Mouse (Mus musculus) forebrain, embryonic 12.5 days (tissue): ENCODE results near the gene Pramel6. TPM values are rescaled to one million over a fixed set of nuclear protein-coding genes. Genes with fewer than 3 reads are reported as not detected.
A peak's percentile ranks its signal among the peaks of the same experiment; 100 is the strongest.
"Not testable (repeated sequence)": the region's sequence is repeated elsewhere in the genome, so short reads cannot be mapped to it uniquely, and the experiment has no call there.

ENCODE experiments used
- ATAC-seq: fragments of 200-750 bp; cut with Nextera tagmentation; 2 replicates; pipeline ENCODE4 v1.8.0; 2017; ENCODE audit warnings: moderate TSS enrichment; ENCODE audit not compliant: low FRiP score
- H3K27ac ChIP-seq: fragments of 300-500 bp; sonication (generic); 2 replicates; pipeline ENCODE4 v1.5.1; 2016; ENCODE audit warnings: mild to moderate bottlenecking
- H3K27me3 ChIP-seq: fragments of 300-500 bp; sonication (generic); 2 replicates; pipeline ENCODE4 v1.6.1; 2016; ENCODE audit warnings: mild to moderate bottlenecking
- H3K36me3 ChIP-seq: fragments of 300-500 bp; sonication (generic); replicated peaks from 2 replicates; pipeline ENCODE4 v1.6.1; 2016; ENCODE audit warnings: mild to moderate bottlenecking
- H3K4me1 ChIP-seq: fragments of 300-500 bp; sonication (generic); 2 replicates; pipeline ENCODE4 v1.6.1; 2016
- H3K4me2 ChIP-seq: fragments of 300-500 bp; sonication (generic); 2 replicates; pipeline ENCODE4 v1.6.1; 2016; ENCODE audit warnings: mild to moderate bottlenecking, moderate library complexity
- H3K4me3 ChIP-seq: fragments of 300-500 bp; sonication (generic); replicated peaks from 2 replicates; pipeline ENCODE4 v1.5.1; 2016; ENCODE audit warnings: mild to moderate bottlenecking
- H3K9ac ChIP-seq: fragments of 300-500 bp; sonication (generic); 2 replicates; pipeline ENCODE4 v1.6.1; 2016; ENCODE audit warnings: mild to moderate bottlenecking
- H3K9me3 ChIP-seq: fragments of 300-500 bp; sonication (generic); 2 replicates; pipeline ENCODE4 v1.6.1; 2016
- WGBS: fragments of 180-500 bp; shearing (Covaris S2); methylation state at CpG from one replicate; pipeline ENCODE4 v1.1.7; 2016; 5-methylcytosine and 5-hydroxymethylcytosine counted together
- polyA plus RNA-seq: library from polyadenylated mRNA; unstranded; fragments of >200 nt; fragmentation: Nextera tagmentation; extraction: Ambion mirVana; gene quantifications from 2 replicates; pipeline ENCODE4 v1.2.1, GENCODE M21; 2016

Gene Pramel6
- not detected in 2 replicates for polyA plus RNA-seq

DNA sequence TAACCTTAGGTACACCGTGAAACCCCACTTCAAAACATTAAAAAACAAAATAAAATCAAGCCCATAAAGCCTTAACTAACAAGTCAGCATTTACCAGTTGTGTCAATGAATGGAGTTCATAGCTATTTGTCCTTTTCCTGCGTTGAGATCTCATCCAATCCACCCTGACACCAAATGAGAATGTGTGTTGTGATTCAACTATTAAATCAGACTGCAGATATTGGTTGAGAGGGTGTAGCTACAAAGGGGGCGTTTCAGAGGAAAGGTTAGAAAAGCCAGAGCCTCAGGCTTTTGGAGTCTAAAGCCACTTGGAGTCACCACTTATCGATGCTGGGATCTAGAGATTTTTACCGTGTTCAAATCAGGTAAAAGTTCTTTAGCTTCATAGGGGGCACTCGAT is at the start of gene Pramel6:
TSS of gene Pramel6 (plus strand) at position 301 of the 400 bp plus-strand sequence.
- no peaks in the 10 kb centered on the region for H3K9me3 ChIP-seq
- 86% methylated on average over 6 of the region's 6 CpGs for WGBS
- no peak within 1 kb of the TSS for H3K4me2 ChIP-seq
- no peaks in the 10 kb centered on the region for H3K4me1 ChIP-seq
- no peaks in the 10 kb centered on the region for H3K27me3 ChIP-seq
- no peak within 1 kb of the TSS for H3K9ac ChIP-seq
- H3K27ac ChIP-seq, result no peak within 1 kb of the TSS
- H3K36me3 ChIP-seq, result no peaks in the 10 kb centered on the region
- H3K4me3 ChIP-seq, result no peak within 1 kb of the TSS
- ATAC-seq, result no peak

DNA sequence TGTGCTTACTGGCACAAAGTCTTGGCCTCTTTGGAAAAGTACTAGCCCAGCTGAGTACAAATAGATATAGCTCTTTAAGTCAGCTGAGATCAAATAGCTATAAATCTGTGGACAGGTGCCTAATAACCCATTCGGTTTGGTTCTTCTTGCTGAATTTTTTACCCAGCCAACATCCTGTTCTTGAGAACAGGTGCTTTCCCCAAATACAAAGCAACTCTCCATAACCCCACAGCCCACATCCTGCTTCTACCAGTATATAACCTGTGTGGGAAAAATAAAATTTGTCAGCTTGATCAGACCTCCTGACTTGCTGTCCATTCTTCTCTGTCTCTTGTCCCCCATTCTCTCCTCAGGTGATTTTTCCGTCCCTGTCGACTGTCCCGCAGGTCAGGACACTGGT is 44.6 kb upstream of the Pramel6 start:
- H3K9me3 ChIP-seq, result no peaks in the 10 kb centered on the region
- no peak overlapping the region for H3K4me3 ChIP-seq
- no peak overlapping the region for H3K27ac ChIP-seq
- no peaks in the 10 kb centered on the region for H3K36me3 ChIP-seq
- H3K4me1 ChIP-seq, result no peaks in the 10 kb centered on the region
- no peaks in the 10 kb centered on the region for H3K27me3 ChIP-seq
- no peak for ATAC-seq
- 96% methylated on average over 4 of the region's 4 CpGs for WGBS
- no peak overlapping the region for H3K9ac ChIP-seq
- no peak overlapping the region for H3K4me2 ChIP-seq

DNA sequence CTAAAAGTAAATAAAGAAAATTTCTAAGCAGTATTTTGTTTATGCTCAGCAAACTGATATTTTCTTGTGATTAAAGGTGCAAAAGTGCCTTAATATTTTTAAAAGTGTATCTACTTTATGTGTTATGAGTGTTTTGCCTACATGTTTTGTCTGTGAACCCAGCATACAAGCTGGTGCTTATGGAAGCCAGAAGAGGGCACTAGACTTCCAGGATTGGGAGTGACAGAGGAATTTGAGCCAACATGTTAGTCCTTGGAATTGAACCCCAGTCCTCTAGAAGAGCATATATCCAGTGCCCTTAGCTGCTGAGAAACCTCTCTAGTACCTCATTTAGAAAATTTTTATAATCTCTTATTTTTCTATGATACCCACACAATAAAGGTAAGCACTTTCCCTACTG is 26.2 kb upstream of the Pramel6 start:
- no peak overlapping the region for H3K9ac ChIP-seq
- no peaks in the 10 kb centered on the region for H3K27me3 ChIP-seq
- no peak overlapping the region for H3K4me2 ChIP-seq
- ATAC-seq, result no peak
- no peak overlapping the region for H3K4me3 ChIP-seq
- H3K4me1 ChIP-seq, result no peaks in the 10 kb centered on the region
- H3K9me3 ChIP-seq, result no peaks in the 10 kb centered on the region
- H3K36me3 ChIP-seq, result no peaks in the 10 kb centered on the region
- no peak overlapping the region for H3K27ac ChIP-seq

DNA sequence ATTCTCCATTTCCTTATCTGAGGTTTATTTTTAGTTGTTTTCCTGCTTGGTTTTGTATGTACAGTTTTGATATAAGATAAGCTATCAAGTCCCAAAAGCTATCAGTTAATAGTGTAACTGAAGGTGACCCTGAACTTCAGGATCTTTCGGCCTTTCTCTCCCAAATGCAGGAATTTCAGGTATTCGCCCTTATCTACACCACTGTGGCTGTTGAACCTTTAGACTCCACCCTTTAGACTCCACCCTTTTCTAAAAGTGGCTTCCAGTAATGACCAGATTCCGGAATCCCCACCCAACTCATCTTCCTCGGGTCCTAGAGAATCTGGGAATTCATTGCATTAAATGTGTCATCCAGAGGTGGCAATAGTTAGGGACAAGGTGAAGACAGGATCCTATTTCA is 25.2 kb upstream of the Pramel6 start:
- 86% methylated on average over 4 of the region's 4 CpGs for WGBS
- Histone ChIP-seq H3K4me1 (no peaks in the 10 kb centered on the region), H3K27ac (no peak overlapping the region), H3K9ac (no peak overlapping the region), H3K4me3 (no peak overlapping the region), H3K36me3 (no peaks in the 10 kb centered on the region), H3K4me2 (no peak overlapping the region), H3K27me3 (no peaks in the 10 kb centered on the region), H3K9me3 (no peaks in the 10 kb centered on the region)
- ATAC-seq, result no peak

DNA sequence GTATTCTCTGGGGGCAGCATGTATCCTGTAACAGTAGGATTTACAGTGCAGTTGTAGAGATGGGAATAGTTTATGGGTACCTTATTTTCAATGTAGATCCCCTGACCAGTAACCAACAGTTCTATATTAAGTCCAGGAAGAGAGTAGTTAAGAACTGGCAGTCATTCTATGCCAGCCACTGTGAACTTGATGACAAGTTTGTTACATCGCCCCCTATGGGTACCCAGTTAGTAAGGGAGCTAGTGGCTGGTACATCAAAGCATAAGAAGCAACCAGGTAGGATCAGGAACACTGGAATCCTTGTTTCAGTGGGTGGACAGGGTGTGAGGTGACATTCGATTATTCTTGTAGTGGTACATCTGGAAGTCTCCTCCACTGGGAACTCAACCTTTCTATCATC is 24.1 kb upstream of the Pramel6 start:
- no peaks in the 10 kb centered on the region for H3K27me3 ChIP-seq
- H3K9me3 ChIP-seq, result no peaks in the 10 kb centered on the region
- H3K36me3 ChIP-seq, result no peaks in the 10 kb centered on the region
- ATAC-seq, result no peak
- H3K27ac ChIP-seq, result no peak overlapping the region
- 69% methylated on average over 2 of the region's 2 CpGs for WGBS
- no peak overlapping the region for H3K4me2 ChIP-seq
- H3K4me3 ChIP-seq, result no peak overlapping the region
- H3K4me1 ChIP-seq, result no peaks in the 10 kb centered on the region
- H3K9ac ChIP-seq, result no peak overlapping the region

DNA sequence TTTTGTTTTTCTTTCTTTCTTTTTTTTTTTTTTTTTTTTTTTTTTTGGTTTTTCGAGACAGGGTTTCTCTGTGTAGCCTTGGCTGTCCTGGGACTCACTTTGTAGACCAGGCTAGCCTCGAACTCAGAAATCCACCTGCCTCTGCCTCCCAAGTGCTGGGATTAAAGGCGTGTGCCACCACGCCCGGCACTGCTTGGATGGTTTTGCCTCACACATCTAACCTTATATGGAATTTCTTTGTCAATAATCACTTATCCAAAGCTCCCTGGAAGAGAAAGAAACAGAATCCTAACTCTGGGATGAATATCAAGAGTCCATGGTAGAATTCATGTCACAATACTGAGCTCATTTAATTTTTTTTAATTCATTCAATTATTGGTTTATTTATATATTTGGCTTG is 9.4 kb upstream of the Pramel6 start, which contains the start of gene Pramel7:
TSS of gene Pramel7 (minus strand) at position 101 of the 400 bp plus-strand sequence.
- WGBS, result 92% methylated on average over 4 of the region's 5 CpGs
- not testable (repeated sequence) for H3K27ac ChIP-seq, H3K36me3 ChIP-seq, ATAC-seq, H3K9me3 ChIP-seq, H3K27me3 ChIP-seq, H3K4me1 ChIP-seq, H3K9ac ChIP-seq, H3K4me2 ChIP-seq, H3K4me3 ChIP-seq

DNA sequence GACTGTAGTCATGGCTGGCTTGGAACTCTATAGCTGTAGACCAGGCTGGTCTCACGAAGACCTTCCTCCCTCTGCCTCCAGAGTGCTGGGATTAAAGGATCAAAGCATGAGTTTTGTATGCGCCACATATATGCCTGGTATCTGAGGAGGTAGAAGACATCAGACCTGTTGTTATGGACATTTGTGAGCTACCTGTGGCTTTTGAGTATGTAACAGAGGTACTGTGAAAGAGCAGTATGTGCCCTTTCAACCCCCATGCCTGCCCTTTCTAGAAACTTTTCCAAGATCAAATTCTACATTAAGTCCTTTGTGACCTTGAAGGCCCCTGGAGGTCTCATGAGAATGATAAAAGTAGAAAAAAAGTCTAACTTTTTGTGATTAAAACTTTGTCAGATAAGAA is 8.7 kb downstream of the Pramel6 start:
- no peak overlapping the region for H3K4me3 ChIP-seq
- H3K36me3 ChIP-seq, result no peaks in the 10 kb centered on the region
- WGBS, result 94% methylated on average over 2 of the region's 2 CpGs
- H3K4me1 ChIP-seq, result no peaks in the 10 kb centered on the region
- H3K9ac ChIP-seq, result no peak overlapping the region
- H3K4me2 ChIP-seq, result no peak overlapping the region
- ATAC-seq, result no peak
- H3K27me3 ChIP-seq, result no peaks in the 10 kb centered on the region
- 0 out of 2 replicates have a peak, but pooled peaks cover 2% of the 10 kb centered on the region for H3K9me3 ChIP-seq
- no peak overlapping the region for H3K27ac ChIP-seq

DNA sequence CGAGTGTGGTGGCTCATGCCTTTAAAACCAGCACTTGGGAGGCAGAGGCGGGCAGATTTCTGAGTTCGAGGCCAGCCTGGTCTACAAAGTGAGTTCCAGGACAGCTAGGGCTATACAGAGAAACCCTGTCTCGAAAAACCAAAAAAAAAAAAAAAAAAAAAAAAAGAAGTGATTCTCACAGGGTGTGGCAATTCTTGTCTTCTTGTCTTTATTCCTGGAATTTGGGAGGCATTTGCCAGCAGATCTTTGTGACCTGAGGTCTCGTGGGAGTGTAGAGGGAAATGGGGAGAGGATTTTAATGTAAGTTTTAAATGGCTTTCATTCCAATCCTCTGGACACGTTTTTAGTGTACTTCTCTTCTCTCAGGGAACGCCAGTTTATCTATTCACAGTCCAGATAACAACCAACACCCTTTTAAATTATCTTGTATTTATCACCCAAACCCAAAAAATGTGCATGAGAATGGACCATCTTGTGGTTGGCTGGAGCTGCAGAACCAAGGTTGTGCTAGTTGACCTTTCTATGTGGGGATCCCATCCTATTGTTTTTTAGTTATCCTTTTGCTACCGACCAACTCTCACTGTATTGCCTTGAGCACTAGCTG is 9.2 kb downstream of the Pramel6 start:
- Histone ChIP-seq H3K27ac (no peak overlapping the region), H3K4me1 (no peaks in the 10 kb centered on the region), H3K9ac (no peak overlapping the region), H3K36me3 (no peaks in the 10 kb centered on the region), H3K27me3 (no peaks in the 10 kb centered on the region), H3K9me3 (0 out of 2 replicates have a peak, but pooled peaks cover 2% of the 10 kb centered on the region), H3K4me3 (no peak overlapping the region), H3K4me2 (no peak overlapping the region)
- 81% methylated on average over 7 of the region's 8 CpGs for WGBS
- ATAC-seq, result no peak

DNA sequence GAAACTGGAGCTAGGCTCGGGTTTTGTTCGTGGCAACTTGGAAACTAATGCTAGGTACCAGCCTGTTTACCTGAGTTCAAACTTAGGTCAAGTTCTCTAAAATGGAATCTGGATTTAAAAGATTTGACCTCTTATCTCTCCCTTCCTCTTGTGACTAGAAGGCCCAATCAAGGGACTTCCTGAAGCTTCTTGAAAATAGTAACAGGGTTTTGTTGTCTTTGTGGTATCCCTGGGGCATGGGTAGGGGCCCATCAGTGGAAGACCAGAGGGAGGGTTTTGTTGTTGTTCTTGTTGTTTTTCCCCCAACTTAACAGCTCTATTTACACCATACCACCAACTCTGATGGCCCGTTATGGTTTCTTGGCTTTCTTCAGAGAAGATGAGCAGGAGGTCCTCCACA is 10.2 kb downstream of the Pramel6 start:
- no peaks in the 10 kb centered on the region for H3K27me3 ChIP-seq
- H3K9ac ChIP-seq, result no peak overlapping the region
- H3K4me2 ChIP-seq, result no peak overlapping the region
- no peaks in the 10 kb centered on the region for H3K4me1 ChIP-seq
- no peak for ATAC-seq
- H3K27ac ChIP-seq, result no peak overlapping the region
- no peaks in the 10 kb centered on the region for H3K36me3 ChIP-seq
- no peak overlapping the region for H3K4me3 ChIP-seq
- WGBS, result 81% methylated on average over 3 of the region's 3 CpGs
- H3K9me3 ChIP-seq, result 0 out of 2 replicates have a peak, but pooled peaks cover 2% of the 10 kb centered on the region

DNA sequence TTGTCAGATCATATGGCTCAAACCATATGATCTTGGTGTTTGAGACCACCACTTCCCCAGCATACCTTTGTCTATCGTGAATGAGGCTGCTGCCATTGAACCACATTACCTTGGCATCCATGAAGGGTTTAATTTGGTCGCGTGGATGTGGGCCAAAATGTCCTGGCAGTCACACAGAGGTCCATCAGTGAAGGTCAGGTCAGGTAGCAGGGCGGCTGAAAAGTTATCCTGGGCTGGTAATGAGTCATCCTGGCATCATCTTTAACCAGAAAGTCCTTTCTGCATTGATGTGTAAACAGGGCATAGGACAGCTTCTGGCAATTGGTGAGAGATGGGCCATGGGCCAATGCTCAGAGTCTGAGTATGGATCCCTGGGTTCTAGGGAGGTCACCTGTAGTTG is 14.3 kb downstream of the Pramel6 start:
- no peak for ATAC-seq
- WGBS, result 80% methylated on average over 4 of the region's 4 CpGs

DNA sequence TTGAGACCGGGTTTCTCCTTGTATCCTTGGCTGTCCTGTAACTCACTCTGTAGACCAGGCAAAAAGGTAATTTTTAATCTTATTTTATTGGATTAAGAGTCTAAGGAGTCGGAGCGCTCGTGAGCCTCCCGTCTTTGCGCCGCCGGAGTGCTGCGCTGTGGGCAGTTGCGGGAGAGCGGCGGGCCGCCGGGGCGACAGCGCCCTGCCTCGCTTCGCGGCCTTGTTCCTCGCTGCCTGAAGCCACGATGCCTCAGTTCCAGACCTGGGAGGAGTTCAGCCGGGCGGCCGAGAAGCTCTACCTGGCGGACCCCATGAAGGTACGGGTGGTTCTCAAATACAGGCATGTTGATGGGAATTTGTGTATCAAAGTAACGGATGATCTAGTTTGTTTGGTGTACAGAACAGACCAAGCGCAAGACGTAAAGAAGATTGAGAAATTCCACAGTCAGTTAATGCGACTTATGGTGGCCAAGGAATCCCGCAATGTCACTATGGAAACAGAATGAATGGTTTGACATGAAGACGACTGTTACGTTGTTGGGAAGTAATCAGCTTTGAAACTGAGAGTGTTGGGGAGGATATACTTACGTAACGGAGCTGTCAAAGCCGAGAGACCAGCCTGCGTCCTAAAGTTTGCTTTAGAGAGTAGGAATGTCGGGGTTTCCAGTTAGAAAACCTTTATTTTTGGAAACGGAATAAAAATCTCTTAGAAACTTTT is 19.7 kb downstream of the Pramel6 start:
- not testable (repeated sequence) for H3K9ac ChIP-seq
- WGBS, result 36% methylated on average over 38 of the region's 39 CpGs

More for the DNA sequence above, 14.3 kb downstream of the Pramel6 start:
- H3K4me3 ChIP-seq, result no peak overlapping the region
- no peaks in the 10 kb centered on the region for H3K36me3 ChIP-seq
- no peak overlapping the region for H3K27ac ChIP-seq
- 0 out of 2 replicates have a peak, but pooled peaks cover 2% of the 10 kb centered on the region for H3K9me3 ChIP-seq
- H3K9ac ChIP-seq, result no peak overlapping the region
- H3K27me3 ChIP-seq, result no peaks in the 10 kb centered on the region
- H3K4me2 ChIP-seq, result no peak overlapping the region
- no peaks in the 10 kb centered on the region for H3K4me1 ChIP-seq

DNA sequence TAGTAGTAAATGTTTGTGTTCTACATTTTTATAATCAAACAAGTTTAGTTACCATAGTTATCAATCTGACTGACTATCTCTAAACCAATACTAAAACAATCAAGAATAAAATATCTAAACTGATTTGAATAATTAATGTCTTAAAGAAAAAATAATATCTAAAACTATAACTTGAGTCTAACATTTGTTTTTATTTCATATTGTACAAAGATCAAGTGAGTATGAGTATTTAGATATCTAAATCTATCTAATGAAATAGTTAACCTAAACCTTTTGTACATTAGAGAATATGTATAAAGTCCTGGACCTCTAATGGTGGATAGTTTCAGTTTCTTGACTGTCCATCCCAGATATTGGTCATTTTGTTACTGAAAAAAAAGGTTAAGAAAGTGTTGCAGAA is 25.1 kb downstream of the Pramel6 start, which contains the start of gene Olfr153:
TSS of gene Olfr153 (plus strand) at position 301 of the 400 bp plus-strand sequence.
- H3K4me2 ChIP-seq, result no peak within 1 kb of the TSS
- H3K9ac ChIP-seq, result no peak within 1 kb of the TSS
- no peaks in the 10 kb centered on the region for H3K27me3 ChIP-seq
- no peaks in the 10 kb centered on the region for H3K4me1 ChIP-seq
- H3K9me3 ChIP-seq, result no peaks in the 10 kb centered on the region
- H3K4me3 ChIP-seq, result no peak within 1 kb of the TSS
- H3K27ac ChIP-seq, result no peak within 1 kb of the TSS
- H3K36me3 ChIP-seq, result no peaks in the 10 kb centered on the region
- ATAC-seq, result no peak

More for the DNA sequence above, 19.7 kb downstream of the Pramel6 start:
- H3K27ac ChIP-seq, H3K36me3 ChIP-seq, H3K4me1 ChIP-seq, H3K9me3 ChIP-seq, H3K27me3 ChIP-seq: not testable (repeated sequence)
- peak overlapping the region; percentile 42 for H3K4me2 ChIP-seq
- peak; percentile 70; the same call in 1 of the 2 replicates for ATAC-seq
- H3K4me3 ChIP-seq, result peak overlapping the region; percentile 23

DNA sequence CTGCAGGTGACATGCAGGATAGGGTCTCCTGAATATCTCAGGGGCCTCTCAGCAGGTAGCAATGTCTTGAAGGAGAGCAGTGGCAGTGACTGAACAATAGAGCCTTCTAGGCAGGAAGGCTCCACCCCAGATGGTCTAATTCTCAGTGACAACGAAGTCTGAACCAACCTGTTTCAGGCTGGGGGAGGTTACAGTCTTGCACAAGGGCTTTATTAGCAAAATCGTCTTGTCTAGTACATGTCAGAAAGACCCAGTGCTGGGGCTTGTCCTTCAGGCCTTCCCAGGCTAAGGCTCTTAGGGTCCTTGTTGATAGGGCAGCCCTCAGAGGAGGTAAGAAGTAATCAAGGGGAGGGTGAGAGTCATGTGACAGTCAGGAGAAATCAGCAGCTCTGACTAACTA is 28.5 kb downstream of the Pramel6 start:
- H3K9ac ChIP-seq, result no peak overlapping the region
- H3K27ac ChIP-seq, result no peak overlapping the region
- WGBS, result 66% methylated on average over 2 of the region's 2 CpGs
- no peaks in the 10 kb centered on the region for H3K9me3 ChIP-seq
- H3K4me1 ChIP-seq, result no peaks in the 10 kb centered on the region
- H3K36me3 ChIP-seq, result no peaks in the 10 kb centered on the region
- no peak overlapping the region for H3K4me3 ChIP-seq
- ATAC-seq, result no peak
- no peaks in the 10 kb centered on the region for H3K27me3 ChIP-seq
- no peak overlapping the region for H3K4me2 ChIP-seq
